Mouse (Mus musculus): ENCODE data around the gene Oaz1.

Gene Oaz1

DNA sequence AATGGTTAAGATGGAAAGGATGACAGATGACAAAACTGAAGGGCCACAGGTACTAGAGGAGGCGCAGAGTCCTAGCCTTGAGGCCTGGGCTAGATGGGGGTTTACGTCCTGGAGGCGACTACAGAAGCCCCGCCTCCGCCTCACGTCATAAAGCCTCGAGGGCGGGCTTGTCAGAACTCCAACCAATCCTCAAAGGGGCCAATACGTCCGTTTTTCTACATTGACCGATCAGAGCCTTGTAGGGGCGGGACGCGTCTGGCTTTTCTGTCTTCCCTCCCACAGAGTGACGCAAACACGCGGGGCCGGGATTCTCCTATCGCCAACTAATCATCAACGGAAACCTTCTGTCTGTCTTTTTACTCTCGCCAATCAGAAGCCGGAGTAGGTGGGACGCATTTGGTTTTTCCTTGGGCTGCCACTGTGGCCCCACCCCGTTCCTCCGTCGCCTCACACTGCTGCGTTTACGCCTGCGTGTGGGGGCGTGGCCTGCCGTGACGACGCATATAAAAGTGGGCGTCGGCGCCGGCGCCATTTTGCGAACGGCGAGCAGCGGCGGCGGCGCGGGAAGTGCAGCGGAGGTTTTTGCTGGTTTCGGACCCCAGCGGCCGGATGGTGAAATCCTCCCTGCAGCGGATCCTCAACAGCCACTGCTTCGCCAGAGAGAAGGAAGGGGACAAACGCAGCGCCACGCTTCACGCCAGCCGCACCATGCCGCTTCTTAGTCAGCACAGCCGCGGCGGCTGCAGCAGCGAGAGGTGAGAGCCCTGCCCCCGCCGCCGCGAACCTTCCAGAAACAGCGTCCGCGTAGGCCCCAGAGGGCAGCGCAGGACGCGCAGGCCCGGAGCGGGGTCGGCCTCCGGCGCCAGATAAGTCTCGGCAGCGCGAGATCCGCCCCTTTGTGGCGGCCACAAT, at the start of gene Oaz1:
Gene Oaz1 (plus strand): TSS at position 506 of the 912 bp plus-strand sequence.
- peak; percentile 100 for DNase-seq (ENCODE audit: low spot score)

DNA sequence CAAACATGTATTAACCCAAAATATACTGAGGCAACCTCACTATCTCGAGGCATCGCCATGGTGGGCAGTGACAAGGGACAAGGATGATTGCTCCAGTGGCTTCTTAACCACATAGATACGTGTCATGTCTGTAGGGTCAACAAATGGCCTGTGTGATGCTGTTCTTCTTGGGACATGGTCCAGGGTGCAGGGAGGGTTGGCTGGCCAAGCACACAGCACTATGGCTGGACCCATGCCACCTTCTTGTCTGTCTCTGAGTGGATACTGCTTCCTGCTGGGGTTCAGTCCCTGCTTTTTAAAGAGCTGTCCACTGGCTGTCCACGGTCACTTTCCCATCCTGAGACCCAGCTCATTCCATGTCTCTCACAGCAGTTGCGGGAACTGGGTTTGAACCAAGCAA, 49.3 kb upstream of the Oaz1 start:
- DNase-seq (ENCODE audit: low spot score) = no peak

DNA sequence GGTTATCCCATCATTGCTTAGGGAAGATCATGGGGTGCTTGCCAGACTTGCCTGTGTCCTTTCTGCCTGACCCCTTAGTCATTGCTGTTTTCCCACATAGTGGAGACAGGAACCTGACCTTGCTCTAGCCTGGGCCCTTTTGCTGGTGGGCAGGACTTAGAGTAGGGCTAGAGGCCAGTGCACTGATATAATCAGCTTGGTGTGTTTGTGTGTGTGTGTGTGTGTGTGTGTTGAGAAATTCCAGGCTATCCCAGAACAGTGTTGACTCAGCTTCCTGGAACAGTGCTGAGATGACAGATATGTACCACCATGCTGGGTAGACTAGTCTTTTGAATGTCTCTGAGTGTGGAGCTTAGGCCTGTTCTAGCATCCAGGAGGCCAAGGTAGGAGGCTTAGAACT, 46.9 kb upstream of the Oaz1 start:
- DNase-seq (ENCODE audit: low spot score) = no peak

DNA sequence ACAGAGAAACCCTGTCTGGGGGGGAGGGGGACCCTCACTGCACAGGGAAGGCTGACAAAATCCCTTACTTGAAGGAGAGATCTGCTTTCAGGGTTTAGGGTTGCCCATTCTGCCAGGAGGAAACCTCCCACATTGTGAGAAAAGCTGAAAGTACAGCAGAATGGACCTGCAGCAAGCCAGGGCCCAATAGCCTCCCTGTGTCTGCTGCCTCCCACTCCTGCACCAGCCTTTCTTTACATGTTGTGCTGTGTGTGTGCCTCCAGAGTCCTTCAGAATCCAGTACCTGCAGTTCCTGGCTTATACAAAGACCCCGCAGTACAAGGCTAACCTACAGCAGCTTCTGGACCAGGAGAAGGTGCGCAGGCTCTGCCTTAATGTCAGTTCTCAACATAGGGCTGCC, 42.2 kb upstream of the Oaz1 start:
- DNase-seq (ENCODE audit: low spot score) = no peak

DNA sequence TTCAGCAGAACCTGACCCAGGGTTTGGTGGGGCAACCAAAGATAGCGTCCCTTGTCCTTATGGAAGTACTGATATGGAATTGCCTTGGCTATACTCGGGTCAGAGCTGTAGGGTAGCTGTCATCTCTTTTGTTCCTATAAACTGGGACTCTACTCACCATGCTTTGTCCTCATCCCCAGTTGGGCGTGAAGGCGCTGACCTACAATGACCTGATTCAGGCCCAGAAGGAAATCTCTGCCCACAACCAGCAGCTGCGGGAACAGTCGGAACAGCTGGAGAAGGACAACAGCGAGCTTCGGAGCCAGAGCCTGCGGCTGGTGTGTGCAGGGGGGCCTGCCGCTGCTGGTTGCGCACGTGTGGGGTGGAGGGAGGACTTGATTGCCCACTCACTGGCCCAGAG, 41.6 kb upstream of the Oaz1 start:
- DNase-seq (ENCODE audit: low spot score) = no peak

DNA sequence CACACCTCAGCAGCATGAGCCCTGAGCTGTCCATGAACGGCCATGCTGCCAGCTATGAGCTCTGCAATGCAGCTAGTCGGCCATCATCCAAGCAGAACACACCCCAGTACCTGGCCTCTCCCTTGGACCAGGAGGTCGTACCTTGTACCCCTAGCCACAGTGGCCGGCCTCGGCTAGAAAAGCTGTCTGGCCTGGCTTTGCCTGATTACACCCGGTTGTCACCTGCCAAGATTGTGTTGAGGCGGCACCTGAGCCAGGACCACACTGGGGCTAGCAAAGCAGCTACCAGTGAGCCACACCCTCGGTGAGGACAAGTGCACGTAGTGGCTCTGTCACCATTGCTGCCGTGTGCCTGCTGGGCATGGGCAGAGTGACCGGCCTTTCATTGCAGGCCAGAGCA, 40.5 kb upstream of the Oaz1 start:
- no peak for DNase-seq (ENCODE audit: low spot score)

DNA sequence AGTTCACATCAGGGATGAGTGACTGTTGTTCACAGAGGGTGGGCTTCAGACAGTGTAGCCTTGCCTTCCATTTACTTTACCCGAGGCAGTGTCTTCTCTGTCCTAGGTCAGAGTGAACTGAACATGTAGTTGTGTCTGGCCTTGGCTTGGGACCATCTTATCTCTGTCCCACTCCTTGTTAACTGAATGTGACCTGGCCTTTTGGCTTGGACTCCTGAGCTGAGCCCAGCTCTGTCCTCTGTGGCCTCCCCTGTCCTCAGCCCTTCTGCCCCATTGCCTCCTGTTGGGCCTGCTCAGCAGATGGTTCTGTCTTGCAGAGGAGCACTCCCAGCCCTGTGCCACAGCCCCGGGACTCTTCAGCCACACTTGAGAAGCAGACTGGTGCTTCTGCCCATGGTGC, 38.9 kb upstream of the Oaz1 start:
- DNase-seq (ENCODE audit: low spot score) = no peak

DNA sequence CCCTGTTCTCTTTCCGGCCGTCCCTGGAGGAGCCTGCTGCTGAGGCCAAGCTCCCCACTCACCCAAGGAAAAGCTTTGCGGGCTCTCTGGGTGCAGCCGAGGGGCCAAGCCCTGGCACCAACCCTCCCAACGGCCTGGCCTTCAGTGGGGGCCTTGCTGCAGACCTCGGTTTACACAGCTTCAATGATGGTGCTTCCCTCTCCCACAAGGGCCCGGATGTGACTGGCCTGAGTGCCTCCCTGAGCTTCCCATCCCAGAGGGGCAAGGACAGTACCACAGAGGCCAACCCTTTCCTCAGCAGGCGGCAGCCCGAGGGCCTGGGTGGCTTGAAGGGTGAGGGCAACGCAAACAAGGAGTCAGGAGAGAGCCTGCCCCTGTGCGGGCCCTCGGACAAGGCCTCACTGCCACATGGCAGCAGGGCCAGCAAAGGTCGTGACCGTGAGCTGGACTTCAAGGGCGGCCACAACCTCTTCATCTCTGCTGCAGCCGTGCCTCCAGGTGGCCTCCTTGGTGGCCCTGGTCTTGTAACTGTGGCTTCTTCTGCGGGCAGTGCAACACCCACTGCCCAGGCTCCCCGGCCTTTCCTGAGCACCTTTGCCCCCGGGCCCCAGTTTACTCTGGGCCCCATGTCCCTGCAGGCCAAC, 35.6 kb upstream of the Oaz1 start:
- DNase-seq (ENCODE audit: low spot score) = no peak

DNA sequence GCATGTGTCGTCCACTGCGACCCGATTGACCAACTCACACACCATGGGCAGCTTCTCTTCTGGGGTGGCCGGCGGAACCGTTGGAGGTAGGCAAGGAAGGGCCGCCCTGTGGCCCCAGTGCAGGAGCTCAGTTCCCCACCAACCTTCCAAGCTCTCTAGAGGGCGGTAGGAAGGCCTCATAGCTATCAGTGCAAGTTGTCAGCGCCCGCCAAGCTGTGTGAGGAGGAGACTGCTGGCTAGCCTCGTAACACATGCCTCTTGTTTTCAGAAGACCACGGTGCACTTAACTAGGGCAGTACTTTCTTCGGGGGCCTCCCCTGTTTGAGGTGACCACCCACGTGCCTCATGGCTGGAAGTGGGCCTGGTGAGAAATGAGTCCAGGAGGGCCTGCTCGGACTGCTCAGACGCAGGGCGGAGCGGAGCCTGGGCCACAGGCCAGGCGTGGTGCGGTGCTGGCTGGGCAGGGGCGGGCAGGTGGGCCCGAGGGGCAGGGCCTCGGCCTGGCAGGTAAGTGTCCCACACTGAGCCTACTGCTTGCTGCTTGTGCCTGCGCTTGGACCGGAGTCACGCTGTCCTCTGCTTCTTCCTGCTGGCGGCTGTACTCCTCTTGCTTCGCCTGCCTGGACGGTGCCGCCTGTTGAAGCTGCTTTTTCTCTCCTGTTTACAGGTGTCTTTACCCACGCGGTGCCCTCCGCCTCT, 34.8 kb upstream of the Oaz1 start:
- DNase-seq (ENCODE audit: low spot score) = no peak

DNA sequence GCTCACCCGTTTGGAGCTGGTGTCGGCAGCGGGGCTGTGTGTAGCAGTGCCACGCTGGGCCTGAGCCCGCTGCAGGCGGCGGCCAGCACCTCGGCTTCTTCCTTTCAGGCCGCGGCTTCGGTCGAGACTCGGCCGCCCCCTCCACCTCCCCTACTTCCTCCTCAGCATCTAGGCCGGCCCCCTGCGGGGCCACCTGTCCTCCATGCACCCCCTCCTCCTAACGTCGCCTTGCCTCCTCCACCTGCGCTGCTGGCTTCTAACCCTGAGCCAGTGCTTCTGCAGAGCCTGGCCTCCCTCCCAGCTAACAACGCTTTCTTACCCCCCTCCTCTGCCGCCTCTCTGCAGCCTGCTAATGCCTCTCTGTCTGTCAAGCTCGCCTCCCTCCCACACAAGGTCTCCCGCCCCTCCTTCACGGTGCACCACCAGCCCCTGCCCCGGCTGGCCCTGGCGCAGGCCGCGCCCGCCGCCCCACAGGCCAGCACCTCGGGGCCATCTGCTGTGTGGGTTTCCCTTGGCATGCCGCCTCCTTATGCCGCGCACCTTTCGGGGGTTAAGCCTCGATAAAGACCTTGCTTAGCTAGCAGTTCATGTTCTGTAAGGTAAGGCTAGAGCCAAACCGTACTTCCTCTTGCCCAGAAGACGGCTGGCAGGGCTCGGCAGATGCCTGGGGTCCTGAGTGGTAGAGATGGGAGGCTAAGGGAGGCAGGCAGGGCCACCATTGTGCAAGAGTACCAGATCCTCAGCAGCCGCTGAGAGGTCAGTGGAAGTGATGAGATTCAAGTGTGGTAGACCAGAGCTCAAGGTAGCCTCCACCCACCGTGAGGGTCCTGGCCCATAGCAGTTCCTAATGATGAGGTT, 34.1 kb upstream of the Oaz1 start:
- no peak for DNase-seq (ENCODE audit: low spot score)

DNA sequence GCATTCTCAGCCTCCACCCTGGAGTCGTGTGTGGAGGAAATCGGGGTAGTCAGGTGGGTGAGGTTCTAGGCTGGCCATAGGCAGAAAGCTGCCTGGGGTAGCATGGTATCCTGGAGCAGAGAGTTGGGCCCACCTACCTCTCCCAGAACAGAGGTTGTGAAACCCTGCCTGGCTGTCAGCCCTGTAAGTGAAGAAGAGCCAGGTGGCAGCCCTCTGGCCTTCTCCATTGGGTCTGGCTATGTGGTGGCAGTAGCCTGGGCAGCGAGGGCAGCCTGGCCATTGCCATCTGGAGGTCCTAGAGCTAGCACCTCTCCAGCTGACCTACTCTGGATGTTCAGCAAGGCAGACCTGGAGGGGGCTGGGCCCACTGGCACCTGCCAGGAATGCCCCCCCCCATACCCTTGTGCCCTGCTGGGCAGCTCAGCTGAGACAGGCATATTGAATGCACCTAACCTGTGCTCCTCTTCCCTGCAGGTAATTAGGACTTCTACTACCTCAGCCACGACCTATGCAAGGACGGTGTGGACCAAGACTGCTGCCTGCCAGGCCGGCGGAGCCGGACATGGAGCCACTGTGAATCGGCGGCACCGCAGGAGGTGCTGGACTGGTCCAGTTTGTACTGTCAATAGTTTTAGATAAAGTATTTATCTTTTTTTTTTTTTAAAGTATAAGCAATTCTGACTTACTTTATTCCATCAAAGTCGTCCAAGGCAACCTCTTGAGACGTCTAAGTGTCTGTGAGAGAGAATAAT, 33.2 kb upstream of the Oaz1 start:
- no peak for DNase-seq (ENCODE audit: low spot score)

DNA sequence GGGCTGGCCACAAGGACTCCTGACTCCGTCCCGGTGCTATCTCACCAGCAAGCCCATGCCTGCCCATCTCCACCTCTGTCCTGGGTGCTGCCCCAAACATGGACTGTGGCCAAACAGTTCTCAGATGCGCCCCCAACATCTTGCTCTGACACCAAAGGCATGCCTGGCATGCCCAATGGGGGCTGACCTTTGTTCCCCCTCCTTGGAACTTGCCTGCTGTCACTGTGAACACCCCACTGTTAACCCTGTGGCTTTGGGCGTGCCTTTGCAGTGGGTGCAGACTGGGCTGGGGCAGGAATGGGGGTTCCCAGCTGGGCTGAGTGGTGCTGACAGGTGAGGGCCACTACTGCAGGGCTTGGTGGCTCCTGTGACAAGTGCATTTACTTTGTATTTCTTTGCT, 32.7 kb upstream of the Oaz1 start:
- DNase-seq (ENCODE audit: low spot score) = no peak

DNA sequence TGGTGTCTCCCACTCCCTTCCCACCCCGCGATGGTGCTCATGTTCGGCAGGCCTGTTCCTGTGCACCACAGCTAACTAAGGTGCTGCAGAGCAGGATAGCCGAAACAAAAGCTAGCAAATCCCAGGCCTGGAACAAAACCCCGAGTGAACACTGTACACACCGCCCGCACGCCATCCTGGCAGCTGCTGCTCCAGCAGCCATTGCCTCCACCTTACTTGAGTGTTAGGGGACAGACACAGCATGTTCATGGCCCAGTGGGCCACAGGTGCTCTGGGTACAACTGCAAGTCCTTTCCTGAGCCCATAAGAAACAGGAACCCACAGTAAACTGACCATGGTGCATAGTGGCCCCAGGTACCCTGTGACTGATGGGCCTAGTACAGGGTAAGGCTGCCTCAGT, 31.7 kb upstream of the Oaz1 start:
- DNase-seq (ENCODE audit: low spot score) = no peak

DNA sequence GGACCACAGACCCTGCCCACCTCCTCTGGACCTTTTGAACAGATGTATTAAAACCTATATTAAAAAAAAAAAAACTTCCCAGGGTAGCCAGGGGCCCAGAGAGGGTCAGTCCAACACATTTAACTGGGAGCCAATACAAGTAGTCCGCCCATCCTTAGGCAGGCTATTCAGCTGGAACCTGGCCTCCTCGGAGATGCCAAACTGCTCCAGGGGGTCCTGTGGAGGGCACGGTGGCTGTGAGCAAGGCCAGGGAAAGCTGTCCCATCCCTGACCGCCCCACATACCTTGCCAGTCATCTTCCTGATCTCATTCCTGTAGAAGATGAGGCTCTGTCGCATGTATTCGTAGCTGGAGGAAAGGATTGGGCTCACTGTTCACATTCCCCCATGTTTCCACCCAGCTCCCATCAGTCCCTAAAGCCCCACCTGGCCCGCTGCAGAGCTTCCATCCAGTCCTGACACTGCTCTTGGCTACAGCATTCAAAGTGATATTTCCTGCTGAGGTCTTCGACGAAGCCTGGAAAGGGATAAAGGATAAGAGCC, 30.1 kb upstream of the Oaz1 start:
- DNase-seq (ENCODE audit: low spot score) = no peak

DNA sequence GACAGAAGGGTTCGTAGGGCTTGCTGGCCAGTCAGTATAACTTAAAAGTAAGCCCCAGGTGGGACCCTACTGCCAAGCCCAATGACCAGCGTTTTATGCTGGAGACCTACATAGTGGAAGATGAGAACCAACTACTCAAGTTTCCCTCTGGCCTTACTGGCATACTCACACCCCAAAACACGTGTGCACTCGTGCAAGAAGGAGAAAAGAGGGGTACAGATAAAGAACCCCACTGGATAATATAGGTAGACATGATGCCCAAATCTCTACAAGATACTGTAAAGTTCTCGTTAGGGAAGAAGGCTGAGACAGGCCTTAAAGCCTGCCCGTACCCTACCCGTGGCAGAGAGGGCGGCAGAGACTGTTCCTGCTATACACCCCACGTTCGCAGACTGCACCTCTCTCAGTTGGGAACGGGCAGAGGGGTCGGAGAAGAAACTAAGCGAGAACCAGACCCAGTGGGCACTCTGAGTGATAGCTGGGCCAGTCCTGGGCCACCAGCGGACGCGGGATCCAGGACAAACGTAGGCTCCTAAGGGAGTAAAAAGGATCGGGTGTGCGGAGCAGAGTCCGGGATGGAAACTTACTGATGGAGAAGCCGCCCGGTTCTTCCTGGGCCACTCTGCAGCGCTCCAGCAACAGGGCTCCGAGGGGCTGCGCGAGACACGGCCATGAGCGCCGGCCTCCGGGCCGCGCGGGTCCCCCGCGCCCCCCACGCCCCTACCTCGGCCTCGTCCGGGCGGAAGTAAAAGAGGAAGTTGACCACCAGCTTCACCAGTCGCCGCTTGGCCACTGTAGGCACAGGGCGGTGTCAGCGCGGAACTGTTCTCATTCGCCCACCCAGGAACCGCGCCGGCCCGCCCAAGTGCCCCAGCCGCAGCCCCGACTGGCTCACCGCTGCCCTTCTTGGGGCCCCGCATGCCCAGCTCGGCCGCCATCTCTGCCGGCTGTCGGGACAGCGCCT, 29.0 kb upstream of the Oaz1 start:
- no peak for DNase-seq (ENCODE audit: low spot score)

DNA sequence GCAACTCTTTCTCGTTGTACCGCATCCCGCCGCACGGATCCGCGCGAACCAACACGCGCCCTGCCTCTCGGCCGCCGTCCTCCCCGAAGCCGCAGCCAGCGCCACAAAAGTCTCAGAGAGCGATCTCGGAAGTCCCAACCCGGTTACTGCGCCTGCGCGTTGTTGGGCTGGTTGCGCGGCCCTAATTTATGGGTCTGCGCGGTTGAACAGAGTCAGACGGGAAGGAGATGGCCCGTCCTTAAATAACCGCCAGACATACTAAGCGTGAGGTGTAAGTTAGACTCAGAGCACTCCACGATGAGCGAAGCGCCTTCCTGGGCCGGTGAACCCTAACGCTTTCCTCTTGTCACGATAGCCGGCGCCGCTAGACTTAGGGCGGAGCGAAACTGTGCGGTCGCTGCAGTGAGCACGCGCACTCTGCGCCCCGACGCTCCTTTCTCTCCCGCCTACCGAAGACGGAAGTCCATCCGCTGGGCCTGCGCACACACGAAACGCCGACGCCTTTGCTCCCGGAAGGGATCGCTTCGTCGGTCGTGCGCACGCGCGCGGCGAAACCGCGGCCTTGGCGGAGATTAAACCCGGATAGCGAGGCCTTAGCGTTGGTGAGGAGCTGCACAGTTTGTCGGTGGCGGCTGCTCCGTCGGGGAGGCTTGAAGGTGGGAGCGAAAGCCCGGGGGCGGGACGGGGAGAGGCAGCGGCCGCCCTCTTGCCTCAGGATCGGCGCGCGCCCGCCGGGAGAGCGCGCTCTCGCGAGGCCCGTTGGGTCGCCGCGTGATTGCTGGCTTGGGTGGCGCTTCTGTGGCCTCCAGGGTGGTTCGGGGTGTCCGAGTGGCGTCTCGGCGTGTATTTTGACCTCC, 28.1 kb upstream of the Oaz1 start, which contains the start of the genes Sf3a2 and Plekhj1:
Gene Sf3a2 (plus strand): TSS at position 49 of the 857 bp plus-strand sequence.
Gene Plekhj1 (minus strand): TSS at position 477 of the 857 bp plus-strand sequence.
- peak; percentile 96 for DNase-seq (ENCODE audit: low spot score)

DNA sequence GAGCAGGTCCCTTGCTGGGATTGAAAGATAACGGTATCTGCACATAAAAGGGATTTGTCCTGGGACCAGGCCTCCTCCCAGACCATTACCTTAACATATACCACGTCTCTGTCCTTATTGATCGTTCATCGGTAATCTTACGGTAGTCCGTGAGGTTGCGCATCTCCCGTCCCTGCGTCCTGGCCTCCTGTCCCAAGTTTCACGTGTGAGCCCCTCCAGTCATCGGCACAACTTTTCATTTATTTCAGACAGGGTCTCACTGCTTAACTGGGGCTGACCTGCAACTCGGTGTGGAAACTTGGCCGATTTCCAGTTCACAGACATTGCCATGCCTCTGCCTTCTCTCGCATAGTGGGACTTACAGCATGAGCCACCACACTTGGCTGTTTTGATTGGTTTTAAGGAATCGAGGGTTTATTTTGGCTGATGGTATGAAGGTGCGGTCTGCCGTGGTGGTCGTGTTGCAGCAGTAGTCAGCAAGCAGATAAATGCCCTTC, 27.3 kb upstream of the Oaz1 start:
- DNase-seq (ENCODE audit: low spot score) = peak; percentile 54

DNA sequence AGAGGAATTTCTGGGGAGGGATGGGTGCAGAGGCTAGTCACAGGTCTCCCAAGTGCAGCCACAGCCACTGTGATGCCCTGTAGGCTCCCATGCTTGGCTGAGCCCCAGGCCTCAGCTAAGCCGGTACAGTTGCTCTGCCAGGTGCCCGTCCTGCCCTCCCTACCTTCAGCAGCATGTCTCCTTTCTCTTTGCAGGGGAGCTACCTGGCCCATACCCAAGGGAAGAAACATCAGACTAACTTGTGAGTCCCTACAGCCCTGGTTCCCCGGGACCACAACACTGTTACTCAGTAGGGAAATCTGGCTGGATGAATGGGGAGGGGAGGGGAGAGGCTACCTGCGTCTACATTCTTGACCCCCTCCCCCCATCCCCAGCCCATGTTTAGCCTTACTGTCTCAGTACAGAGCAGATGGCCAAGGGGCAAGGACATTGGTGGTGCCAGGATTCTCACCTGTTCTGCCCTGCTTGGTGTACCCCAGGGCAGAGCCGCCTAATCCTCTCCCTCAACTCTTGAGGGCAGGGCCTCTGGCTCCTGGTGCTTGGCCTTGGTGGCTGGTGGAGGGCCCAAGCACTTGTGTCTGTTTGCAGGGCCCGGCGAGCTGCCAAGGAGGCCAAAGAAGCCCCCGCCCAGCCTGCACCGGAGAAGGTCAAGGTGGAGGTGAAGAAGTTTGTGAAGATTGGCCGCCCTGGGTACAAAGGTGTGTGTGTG, 24.1 kb upstream of the Oaz1 start:
- DNase-seq (ENCODE audit: low spot score) = no peak

Data from adipocyte (in vitro differentiated cells).